Mouse (Mus musculus) kidney, adult 2 months (tissue): Measurements from ENCODE around the gene 2810408A11Rik.

ENCODE experiments used
- CTCF ChIP-seq: fragments of 200-500 bp; conservative IDR thresholded peaks from 2 replicates; pipeline ENCODE4 v1.5.1; 2011; ENCODE audit warnings: low read depth, mild to moderate bottlenecking, control low read depth, low read length, moderate library complexity, mixed read lengths; ENCODE audit not compliant: insufficient read depth, insufficient read length
- POLR2A ChIP-seq: fragments of 200-500 bp; IDR thresholded peaks from one replicate; pipeline ENCODE4 v1.6.1; 2011; ENCODE audit warnings: low read depth, low read length, control low read depth

GRCm38 (mm10) chr11:69864138-69864860 lies 36.5 kb downstream of the 2810408A11Rik start:
- no peak for TF ChIP-seq CTCF
- TF ChIP-seq POLR2A, result no peak
